10 mouse cellular contexts compared by ENCODE assay signal in genomic region chr3:104671543-104671942, GRCm38 (mm10). TPM values are rescaled to one million over a fixed set of nuclear protein-coding genes. Genes with fewer than 3 reads are reported as not detected.
A peak's percentile ranks its signal among the peaks of the same experiment; 100 is the strongest.
DNase-seq lines count a peak whose midpoint lies in the region; ATAC-seq lines count a peak whose summit lies in the region.
"Had no signal": no experiment of that assay in that cellular context is flagged by ENCODE, and none has a peak within 500 bp of the region (broad histone marks: within the 10 kb centered on the region; RNA-seq: fewer than 3 reads in every experiment).

No protein-coding gene starts in this region.

- no peaks in the 10 kb centered on the region for H3K36me3 ChIP-seq in hindbrain, embryonic 16.5 days (ENCODE audit: control insufficient read depth, insufficient read depth, low read length)
- H3K36me3 ChIP-seq in hindbrain, embryonic 12.5 days, result no peaks in the 10 kb centered on the region
- H3K36me3 ChIP-seq in forebrain, embryonic 16.5 days (ENCODE audit: control insufficient read depth, insufficient read depth), result no peaks in the 10 kb centered on the region
- H3K36me3 ChIP-seq: hindbrain, embryonic 15.5 days; midbrain, embryonic 12.5 days had no signal

- 84% methylated on average over 6 of the region's 6 CpGs for WGBS in hindbrain, embryonic 16.5 days
- 66% methylated on average over 6 of the region's 6 CpGs for WGBS in hindbrain, embryonic 12.5 days
- WGBS in forebrain, embryonic 16.5 days, result 37% methylated on average over 6 of the region's 6 CpGs

- no peak overlapping the region for H3K4me2 ChIP-seq in hindbrain, embryonic 16.5 days (ENCODE audit: low read length)
- no peak overlapping the region for H3K4me2 ChIP-seq in hindbrain, embryonic 12.5 days (replicated peaks)
- H3K4me2 ChIP-seq in forebrain, embryonic 16.5 days (ENCODE audit: low read length), result no peak overlapping the region
- H3K4me2 ChIP-seq: hindbrain, embryonic 15.5 days; midbrain, embryonic 12.5 days had no signal

- H3K27ac ChIP-seq in hindbrain, embryonic 16.5 days (ENCODE audit: low read depth, low read length), result no peak overlapping the region
- no peak overlapping the region for H3K27ac ChIP-seq in hindbrain, embryonic 12.5 days
- H3K27ac ChIP-seq in forebrain, embryonic 16.5 days (ENCODE audit: low read length), result peak overlapping the region; percentile 62
- H3K27ac ChIP-seq: hindbrain, embryonic 15.5 days; midbrain, embryonic 12.5 days had no signal

- peak; percentile 12; the same call in 1 of the 2 replicates for ATAC-seq in hindbrain, embryonic 16.5 days
- no peak for ATAC-seq in hindbrain, embryonic 12.5 days (ENCODE audit: low FRiP score)
- peak; percentile 61 for ATAC-seq in forebrain, embryonic 16.5 days

- DNase-seq in Muller cell, postnatal 12 days (ENCODE audit: inconsistent ontology term), result peak; percentile 29
- peak; percentile 54 for DNase-seq in retina, embryonic 14.5 days (ENCODE audit: low spot score)
- DNase-seq in adipocyte (ENCODE audit: low spot score), result no peak
- no peak for DNase-seq in frontal cortex, postnatal 14 days (ENCODE audit: low spot score in 2 of 2)
- DNase-seq in urinary bladder, postnatal 4 days (ENCODE audit: low spot score in 2 of 2), result no peak

- H3K9me3 ChIP-seq in hindbrain, embryonic 16.5 days (ENCODE audit: control insufficient read depth, low read length), result no peaks in the 10 kb centered on the region
- no peaks in the 10 kb centered on the region for H3K9me3 ChIP-seq in hindbrain, embryonic 12.5 days (replicated peaks)
- H3K9me3 ChIP-seq in forebrain, embryonic 16.5 days (ENCODE audit: control insufficient read depth, low read length), result no peaks in the 10 kb centered on the region
- H3K9me3 ChIP-seq: hindbrain, embryonic 15.5 days; midbrain, embryonic 12.5 days had no signal

- no peak overlapping the region for H3K9ac ChIP-seq in hindbrain, embryonic 16.5 days (ENCODE audit: low read depth, low read length)
- H3K9ac ChIP-seq in hindbrain, embryonic 12.5 days, result no peak overlapping the region
- no peak overlapping the region for H3K9ac ChIP-seq in forebrain, embryonic 16.5 days (replicated peaks; ENCODE audit: low read depth, low read length)
- H3K9ac ChIP-seq: hindbrain, embryonic 15.5 days; midbrain, embryonic 12.5 days had no signal

- H3K27me3 ChIP-seq in hindbrain, embryonic 16.5 days (replicated peaks; ENCODE audit: control insufficient read depth, insufficient read depth, low read length), result no peaks in the 10 kb centered on the region
- H3K27me3 ChIP-seq in hindbrain, embryonic 12.5 days, result no peaks in the 10 kb centered on the region
- H3K27me3 ChIP-seq in forebrain, embryonic 16.5 days (replicated peaks; ENCODE audit: control insufficient read depth, insufficient read depth, low read length), result no peaks in the 10 kb centered on the region
- H3K27me3 ChIP-seq: hindbrain, embryonic 15.5 days had no signal

- H3K4me3 ChIP-seq in hindbrain, embryonic 16.5 days (ENCODE audit: low read length), result no peak overlapping the region
- H3K4me3 ChIP-seq in hindbrain, embryonic 12.5 days, result no peak overlapping the region
- no peak overlapping the region for H3K4me3 ChIP-seq in forebrain, embryonic 16.5 days (replicated peaks; ENCODE audit: low read length)
- H3K4me3 ChIP-seq: hindbrain, embryonic 15.5 days; midbrain, embryonic 12.5 days had no signal

- peaks cover 15% of the 10 kb centered on the region for H3K4me1 ChIP-seq in hindbrain, embryonic 16.5 days (ENCODE audit: control insufficient read depth, insufficient read depth, low read depth, low read length)
- peaks cover 27% of the 10 kb centered on the region for H3K4me1 ChIP-seq in hindbrain, embryonic 12.5 days
- peaks cover 22% of the 10 kb centered on the region for H3K4me1 ChIP-seq in forebrain, embryonic 16.5 days (replicated peaks; ENCODE audit: control insufficient read depth, insufficient read depth, low read length)

RNA-seq across cellular contexts. Expression of gene Slc16a1, which starts 33.1 kb away (rescaled TPM):
- polyA plus RNA-seq in hindbrain, embryonic 16.5 days (2015; fragmentation: Nextera tagmentation; extraction: Ambion mirVana), result 12.6 and 12.7 TPM in 2 replicates
- polyA plus RNA-seq in hindbrain, embryonic 12.5 days (2016; fragmentation: Nextera tagmentation; extraction: Ambion mirVana), result 21.4 and 22.0 TPM in 2 replicates
- 17.8 and 22.6 TPM in 2 replicates for polyA plus RNA-seq in forebrain, embryonic 16.5 days (2015; fragmentation: Nextera tagmentation; extraction: Ambion mirVana)

Comparison
In these comparisons a context has a peak if more than half of its experiments do, and no peak if none do; other contexts are left out.
1. DNase-seq: peak in Muller cell, postnatal 12 days (single experiment) and retina, embryonic 14.5 days (single experiment); none in adipocyte (single experiment), frontal cortex, postnatal 14 days (0 of 2) and urinary bladder, postnatal 4 days (0 of 2).